Mouse (Mus musculus) adrenal gland, postnatal 4 days (tissue): ENCODE results near the gene Trrap. TPM values are rescaled to one million over a fixed set of nuclear protein-coding genes. Genes with fewer than 3 reads are reported as not detected.

Experiments used
- DNase-seq, 2 experiments: peaks; one replicate each; pipeline ENCODE4 v3.0.0; 2021 to 2022; ENCODE audit warnings: low spot score in 2 of 2, mixed read lengths in 2 of 2
- total RNA-seq, 2 experiments: library from RNA; stranded (reverse); gene quantifications; 2 replicates each; pipeline ENCODE4 v1.2.3; 2021

The Trrap gene
- total RNA-seq, 2 experiments from 2014 or later: 141 to 154 TPM

DNA sequence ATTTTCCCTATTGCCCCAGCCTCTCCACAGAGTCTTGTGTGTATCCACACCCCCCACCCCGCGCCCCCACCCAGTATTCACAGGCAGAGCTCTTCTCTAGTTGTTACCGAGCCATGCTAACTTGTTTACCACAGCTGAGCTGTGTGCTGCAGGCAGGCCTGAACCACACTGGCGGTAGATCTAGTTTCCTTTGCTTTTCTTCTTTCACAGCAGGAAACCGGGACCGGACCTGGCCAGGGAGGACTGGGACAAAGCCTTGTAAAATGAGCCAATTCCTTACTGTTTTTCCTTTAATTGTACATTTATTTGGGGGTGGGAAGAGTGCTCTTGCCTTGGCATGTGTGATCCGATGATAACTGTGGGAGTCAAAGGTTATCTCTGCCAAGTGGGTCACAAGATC lies 101.9 kb downstream of the Trrap start:
- no peak for DNase-seq

DNA sequence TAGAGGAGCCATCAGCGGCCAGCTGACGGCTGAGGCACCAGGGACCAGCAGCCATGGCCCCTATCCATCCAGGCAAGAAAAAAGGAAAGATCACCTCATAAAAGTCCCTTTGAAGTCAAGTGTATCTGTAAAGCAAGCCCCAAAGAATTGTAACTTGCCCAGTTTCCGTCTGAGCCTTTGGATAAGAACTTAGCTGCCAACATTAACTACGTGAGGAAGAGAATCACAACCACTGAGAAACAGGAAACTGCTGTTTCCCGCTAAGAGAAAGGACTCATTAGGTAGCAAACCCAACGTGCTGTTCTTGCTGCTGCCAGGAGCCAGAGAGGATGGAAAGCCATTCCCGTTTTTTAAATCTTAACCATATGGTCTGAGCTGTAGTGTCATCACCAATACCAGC lies 103.2 kb downstream of the Trrap start:
- DNase-seq: no peak

DNA sequence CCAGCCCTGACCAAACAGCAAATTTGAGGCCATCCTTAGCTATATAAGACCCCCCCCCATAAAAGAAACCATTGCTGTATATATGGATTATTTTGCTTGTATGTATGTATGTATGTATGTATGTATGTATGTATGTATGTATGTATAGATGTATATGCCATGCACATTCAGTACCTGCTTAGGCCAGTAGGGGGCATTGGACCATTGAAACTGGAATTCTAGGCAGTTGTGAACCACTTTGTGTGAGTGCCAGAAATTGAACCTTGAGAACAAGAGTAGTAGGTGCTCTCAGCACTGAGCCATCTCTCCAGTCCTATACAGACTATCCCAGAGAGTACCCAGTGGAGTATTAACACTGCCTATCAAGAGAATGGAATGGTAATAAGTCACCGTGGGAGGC lies 104.2 kb downstream of the Trrap start:
- DNase-seq: no peak

DNA sequence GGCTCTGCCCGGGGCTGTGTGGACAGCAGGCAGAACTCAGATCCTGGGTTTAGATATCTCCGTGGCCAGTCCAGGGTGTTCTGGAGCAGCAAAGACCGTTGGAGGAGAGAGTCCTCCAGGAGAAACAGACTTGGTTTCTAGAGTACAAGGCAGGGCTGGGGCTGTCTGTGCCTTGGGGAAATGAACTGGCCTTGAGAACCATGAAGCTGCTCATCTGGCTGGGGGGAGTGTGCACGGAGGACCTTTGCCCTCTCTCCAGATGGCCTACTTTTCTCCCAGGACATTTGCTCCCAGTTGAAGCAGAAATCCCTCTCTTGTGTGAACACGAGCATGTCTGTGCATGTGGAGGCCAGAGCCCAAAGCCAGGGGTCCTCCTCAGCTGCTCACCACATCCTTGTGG lies 104.8 kb downstream of the Trrap start:
- no peak for DNase-seq

DNA sequence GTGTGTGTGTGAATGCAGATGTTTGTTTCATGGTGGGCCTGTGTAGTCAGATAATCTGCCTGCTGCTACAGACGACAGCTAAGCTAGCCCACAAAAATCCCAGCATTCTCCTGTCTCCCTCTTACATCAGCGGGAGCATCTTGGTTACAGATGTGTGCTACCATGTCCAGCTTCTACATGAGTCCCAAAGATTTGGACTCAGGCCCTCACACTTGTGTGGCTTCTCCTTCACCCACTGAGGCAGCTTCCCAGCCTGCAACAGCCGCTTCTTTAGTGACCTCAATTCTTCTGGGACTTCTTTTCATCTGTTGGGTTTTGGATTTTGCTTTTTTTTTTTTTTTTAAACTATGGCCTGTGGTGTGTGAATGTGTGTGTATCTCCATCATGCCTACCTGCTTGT lies 105.3 kb downstream of the Trrap start:
- no peak for DNase-seq

DNA sequence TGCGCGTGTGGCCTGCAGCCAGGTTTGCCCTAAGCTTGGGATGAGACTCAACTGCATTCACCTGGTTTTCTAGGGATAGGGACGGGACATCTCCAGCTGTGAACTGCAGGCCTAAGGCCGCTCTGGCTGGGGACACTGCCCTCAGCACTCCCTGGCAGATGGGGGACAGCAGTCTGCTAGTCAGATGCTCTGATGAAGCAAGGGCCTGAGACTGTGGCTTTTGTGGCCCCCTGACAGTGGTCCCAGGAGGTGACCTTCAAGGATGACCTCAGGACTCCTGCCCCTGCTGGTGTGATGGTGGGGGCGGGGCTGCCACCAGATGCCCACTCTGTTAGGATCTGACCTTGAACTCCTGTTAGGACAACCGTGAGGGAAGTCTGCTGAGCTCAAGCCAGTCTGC lies 107.7 kb downstream of the Trrap start:
- no peak for DNase-seq

DNA sequence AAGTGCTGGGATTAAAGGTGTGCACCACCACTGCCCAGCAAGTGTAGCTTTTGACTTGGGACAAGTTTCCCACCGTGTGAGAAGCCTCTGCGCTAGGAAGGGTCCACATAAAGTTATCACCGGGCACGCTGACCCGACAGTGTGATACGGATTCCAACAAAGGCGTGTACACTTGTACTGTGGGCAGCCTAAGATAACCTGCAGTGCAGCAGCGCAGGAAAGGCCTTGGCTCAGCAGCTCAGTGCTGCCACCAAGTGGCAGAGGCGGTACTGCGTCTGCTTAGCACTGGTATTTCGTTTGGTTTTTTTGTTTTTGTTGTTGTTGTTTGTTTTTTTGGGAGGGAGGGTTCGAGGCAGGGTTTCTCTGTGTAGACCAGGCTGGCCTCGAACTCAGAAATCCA lies 108.4 kb downstream of the Trrap start:
- DNase-seq: peak in 1 of 2 experiments; percentile 45

DNA sequence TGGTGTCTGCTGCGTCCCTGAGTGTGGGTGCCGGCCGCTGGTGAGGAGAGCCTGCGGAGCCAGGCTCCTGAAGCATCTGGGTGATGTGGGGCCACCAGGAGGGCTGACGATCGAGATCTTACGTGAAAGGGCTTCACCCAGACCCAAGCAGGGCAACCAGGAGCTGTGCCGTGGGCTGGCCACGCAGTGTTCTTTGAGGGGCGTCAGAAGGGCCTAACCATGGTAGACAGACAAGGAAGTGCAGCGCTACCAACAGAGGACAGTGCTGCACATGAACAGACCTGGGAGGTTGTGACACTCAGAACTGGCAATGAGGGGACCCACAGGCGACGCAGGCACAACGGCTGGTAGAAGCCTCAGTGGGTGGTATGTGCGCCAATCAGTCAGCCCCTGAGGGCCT lies 109.5 kb downstream of the Trrap start:
- no peak for DNase-seq

DNA sequence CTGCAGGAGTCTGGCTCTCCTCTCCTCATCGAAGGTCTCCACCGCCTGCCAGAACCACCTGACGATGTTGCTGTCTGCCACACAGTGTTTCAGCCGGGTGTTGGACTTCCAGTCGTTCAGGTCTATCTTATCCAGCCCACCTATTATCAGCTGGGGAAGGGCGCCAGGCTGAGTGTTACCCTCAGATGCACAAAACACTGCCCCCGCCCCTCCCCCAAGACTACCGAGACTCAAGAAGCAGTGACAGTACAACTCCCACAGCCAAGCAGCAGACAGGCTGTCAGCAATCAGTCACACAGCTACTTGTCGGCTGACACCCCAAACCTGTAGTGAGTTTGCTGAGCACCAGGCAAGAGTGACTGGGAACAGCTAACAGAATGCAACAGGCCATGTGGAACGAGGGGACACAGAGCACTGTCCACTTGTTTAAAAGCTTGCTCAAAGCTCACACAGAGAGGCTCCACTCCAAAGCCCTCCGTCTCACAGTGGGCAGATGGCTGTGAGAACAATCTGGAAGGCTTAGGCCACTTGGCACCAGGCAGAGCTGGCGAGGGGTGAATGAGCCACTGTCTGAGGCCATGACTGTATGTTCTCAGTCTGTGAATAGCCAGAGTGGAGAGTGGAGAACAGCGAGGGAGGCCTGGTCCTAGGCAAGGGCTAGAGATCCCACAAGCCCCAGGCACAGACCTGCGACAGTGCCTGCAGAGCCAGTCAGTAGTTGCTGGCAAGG lies 114.3 kb downstream of the Trrap start:
- no peak for DNase-seq

DNA sequence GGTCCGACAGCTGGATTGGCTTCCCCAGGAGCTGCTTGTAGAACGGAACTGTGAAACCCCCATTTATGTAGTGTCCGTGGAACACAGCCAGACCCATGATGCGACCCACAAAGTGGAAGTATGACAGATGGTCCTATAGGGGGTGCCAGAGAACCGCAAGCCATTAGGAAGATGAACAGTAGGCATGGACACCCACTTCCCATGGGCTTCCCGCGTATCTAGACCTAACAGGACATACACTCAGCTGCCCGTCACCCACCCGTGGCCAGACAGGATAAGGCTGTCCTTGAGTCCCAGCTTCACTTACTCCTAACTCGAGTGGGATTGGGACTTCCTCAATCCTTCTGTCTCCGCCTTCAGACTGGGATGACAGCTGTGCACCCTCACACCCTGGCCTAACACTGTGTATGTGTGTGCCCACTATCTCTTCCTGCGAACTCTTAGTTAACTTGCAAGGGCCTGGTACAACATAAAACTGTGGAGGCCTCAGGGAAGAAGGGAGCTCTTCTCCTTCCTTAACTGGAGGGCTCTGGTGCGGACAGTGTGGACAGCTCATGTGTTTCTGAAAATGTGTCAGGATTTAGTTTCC lies 117.2 kb downstream of the Trrap start:
- no peak for DNase-seq

DNA sequence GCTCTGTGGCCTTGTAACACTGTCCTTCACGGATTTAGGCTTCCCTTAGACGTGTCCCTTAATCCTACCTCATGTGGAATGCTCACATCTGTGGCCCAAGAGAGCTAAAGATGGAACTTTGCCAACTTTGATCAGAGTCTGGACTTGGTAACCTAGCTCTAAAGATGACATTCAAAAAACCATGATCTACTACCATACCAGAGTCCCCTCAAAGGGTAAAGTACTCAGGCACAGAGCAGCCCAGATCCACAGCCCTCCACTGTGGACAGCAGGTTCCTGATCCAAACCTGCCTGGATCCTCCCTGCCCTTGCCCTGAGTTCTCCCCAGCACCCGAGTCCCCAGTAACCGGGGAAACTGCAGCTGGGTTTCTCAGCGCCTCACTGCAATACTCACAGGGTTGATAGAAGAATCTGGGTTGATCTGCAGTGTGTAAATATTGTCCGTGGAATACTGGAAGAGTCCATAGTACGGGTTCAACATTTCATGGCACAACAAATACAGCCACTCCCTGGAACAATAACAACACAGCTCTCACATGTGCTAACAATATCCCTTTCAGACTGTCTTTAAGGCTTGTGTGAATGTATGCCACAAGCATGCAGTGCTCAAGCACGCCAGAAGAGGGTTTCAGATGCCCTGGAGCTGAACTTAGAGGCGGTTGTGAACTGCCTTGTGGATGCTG lies 118.6 kb downstream of the Trrap start:
- DNase-seq: no peak

DNA sequence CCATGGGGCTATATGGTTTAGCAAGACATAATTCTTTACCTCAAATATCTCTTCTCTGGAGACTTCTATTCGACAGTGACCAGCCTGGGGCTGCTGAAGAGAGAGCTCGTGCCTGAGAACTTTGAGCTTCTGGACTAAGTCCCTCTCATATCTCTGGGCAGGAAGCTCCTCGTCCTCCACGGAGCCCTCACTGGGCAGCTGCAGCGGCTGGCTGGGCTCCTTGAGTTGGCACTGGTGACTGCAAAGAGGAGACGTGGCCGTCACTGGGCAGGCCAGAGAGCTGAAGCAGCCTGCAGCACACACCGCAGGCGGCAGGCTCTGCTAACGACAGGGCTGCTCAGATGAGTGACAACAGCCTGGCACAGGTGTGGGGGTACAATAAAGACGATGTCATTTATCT lies 123.7 kb downstream of the Trrap start:
- no peak for DNase-seq

DNA sequence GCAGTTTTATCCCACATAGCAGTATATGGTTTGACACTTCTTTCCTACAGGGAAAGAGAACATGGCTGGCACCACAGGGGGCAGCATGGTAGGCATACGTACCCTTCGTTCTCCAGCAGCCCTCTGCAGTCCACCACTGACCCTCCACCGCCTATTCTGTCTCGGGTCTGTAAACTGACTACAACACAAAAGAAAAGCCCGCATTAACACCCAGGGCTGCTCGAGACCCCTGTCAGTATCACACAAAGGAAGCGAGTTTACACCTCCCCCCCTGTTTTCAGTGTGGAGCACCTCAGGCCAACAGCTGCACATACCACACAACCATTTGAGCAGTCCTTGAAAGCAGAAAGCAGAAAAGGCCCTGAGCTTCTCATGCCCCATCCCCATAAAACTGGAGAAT lies 130.3 kb downstream of the Trrap start:
- DNase-seq: no peak

DNA sequence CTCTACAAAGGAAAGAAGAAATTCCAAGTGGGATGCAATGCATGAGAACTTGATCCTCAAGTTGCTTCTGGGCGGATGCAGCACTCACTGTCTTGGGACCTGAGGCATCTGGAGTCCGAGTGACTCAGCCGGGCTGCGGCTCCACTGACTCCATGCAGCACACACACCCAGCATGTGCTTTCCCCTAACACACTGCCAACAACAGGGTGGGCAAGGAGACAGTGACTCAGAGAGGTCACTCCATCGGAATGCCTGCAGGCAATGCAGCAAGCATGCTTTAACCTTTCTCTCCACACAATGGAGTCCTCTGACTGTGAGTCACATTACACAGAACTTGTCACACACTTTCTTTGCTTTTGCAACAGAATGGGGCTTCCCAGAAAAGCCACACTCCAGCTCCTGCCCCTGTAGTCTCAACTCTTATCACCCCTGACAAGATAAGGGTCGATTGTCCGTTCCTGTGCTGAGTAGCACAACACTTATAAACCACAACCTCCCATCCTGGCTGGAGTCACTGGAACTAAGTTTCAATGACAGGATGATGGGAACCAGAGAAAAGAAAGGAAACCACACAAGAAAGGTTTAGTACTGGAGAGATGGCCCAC lies 131.0 kb downstream of the Trrap start:
- DNase-seq: no peak

DNA sequence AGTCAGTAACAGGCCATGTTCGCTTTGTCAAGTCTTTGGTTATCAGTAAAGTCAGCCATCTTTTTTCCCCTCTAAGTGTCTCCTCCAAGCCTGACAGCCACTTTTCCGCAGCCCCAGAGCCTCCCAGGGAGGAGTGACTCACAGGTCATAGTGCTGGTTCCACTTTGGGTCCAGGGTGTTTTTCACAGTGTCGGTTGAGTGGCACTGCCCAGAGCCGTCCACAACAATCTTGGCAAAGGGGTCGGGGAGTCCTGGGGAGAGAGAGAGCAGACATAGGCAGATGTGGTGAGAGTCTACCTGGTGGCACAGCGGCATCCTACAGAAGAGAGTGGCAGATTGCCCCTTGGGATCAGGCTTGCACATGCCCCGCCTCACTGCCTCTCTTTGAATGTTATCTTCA lies 133.5 kb downstream of the Trrap start:
- DNase-seq: no peak

DNA sequence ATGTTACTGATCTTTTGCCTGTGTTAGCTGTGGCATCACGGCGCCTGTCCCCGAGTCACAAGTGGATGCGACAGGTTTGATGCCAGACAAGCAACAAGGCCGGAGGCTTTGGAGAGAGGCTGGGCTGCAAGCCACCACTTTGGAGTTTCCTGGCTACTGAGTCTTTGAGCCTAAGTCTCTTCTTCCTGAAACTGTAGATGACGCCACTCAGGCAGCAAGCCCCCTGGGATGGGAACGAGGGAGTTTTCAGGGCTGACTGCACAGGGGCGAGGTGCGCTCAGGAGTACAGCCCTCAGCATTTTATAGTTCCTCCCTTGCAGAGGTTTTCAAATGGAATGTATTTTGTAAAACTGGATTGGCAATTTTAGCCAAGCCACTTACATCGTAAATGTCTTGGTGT lies 134.3 kb downstream of the Trrap start:
- no peak for DNase-seq

DNA sequence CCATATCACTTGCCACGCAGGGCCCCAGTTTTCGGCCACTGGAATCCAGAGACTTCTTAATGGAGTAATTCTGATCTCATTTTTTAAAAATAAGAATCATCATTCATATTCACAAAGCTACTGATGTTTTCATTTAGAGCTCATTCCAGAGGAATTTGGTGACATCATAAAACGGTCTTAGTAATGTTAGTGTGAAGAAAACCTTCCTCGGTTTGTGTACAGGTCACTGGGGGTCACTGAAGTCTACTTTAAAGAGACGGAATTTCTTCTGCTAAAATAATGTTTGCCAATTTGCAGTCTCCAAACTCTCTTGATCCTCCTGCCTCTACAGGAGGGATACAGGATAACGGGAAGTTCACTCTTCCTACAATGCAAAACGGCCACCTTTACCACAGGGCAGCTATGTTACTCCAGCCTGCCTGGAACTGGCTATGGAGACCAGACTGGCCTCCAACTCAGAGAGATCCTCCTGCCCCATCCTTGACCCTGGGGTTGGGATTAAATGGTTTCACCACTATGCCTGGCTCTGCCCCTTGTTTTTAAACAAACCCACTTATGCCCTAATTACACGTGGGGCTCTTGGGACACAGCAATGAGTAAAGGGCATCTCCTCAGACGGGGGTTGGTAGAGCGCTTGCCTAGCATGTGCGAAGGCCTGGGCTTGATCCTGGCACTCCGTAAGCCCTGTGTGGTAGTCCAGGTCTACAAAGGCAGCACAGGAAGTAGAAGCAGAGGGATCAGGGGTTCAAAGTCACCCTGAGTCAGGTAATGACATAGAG lies 137.0 kb downstream of the Trrap start:
- DNase-seq: no peak

DNA sequence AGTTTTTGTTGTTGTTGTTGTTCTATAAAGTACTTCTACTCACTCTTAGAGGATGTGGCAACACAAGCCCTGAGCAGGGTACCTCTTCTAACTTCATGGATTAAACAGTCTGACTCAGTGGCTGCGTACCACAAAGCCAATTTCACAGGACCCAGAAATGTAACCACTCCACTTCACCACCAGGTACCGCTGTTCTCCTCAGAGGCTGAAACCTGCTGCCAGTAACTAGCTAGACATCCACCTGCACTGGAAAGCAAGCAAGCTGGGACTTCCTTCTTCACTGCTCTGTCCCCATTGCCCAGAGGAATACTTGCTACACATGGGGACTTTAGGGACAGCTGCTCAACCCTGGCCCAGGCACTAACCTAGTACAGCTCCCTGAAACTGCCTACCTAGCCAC lies 140.1 kb downstream of the Trrap start:
- no peak for DNase-seq
